Mouse (Mus musculus) heart, postnatal 0 days (tissue): ENCODE measurements at regions not wholly inside any gene's neighbourhood (a gene's known extent, or its start where the extent isn't known, plus 50 kb on each side); places are given as distances from the start of the nearest gene placed in this dataset.

Experiments
- CTCF ChIP-seq: IDR thresholded peaks from 2 replicates; pipeline ENCODE4 v1.5.1; 2016; ENCODE audit warnings: antibody characterized with exemption, control low read depth, low read depth
- EP300 ChIP-seq: IDR thresholded peaks from 2 replicates; pipeline ENCODE4 v1.6.1; 2016; ENCODE audit warnings: antibody characterized with exemption, low read depth

DNA sequence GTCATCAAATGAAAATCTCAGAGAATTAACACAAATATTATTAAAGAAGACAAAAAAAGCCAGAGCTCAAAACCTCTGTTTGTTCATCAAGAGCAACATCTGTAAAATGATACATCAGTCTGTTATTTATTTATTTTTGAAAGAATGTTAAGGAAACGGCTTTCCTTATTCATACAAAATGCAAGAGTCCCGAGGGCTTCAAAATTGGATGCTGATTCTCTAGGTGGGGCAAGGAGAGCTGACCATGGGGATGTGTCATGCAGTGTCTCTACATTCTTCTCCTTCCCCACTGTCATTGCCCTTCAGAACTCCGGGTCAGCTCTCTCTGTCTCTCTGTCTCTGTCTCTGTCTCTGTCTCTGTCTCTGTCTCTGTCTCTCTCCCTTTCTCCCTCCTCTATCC is 65.8 kb downstream of the Sox9 start:
- TF ChIP-seq EP300 = no peak
- no peak for TF ChIP-seq CTCF
